Mouse (Mus musculus): ENCODE data around the gene Ulk1. TPM values are rescaled to one million over a fixed set of nuclear protein-coding genes. Genes with fewer than 3 reads are reported as not detected.

The Ulk1 gene
- polyA plus RNA-seq, 1 experiment from 2014 or later, result 12.0 TPM

DNA sequence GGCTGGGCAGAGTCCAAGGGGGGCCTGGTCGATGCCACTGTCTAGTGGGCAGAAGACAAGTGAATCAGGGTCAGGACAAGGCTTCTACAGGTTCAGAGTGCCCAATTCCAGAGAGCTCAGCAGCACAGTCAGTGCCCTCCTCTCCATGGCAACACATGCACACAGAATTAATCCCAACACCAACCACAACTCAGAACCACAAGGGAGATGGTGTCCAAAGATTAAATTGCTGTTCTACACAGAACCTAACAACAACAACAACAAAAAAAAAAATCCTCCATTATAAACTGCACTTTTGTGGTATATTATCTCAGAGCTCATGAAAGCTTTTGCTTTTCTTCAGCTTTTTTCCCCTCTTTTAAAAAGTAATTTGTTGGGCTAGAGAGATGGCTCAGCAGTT lies 74.3 kb downstream of the Ulk1 start:
- 76% methylated on average over 1 of the region's 1 CpGs for WGBS
- Histone ChIP-seq H3K9me3 (replicated peaks; ENCODE audit: control insufficient read depth, low read length) (no peaks in the 10 kb centered on the region), H3K36me3 (ENCODE audit: control insufficient read depth, insufficient read depth, low read length) (peaks cover 15% of the 10 kb centered on the region; the same call in 1 of the 2 replicates), H3K4me3 (replicated peaks; ENCODE audit: low read length) (no peak overlapping the region), H3K9ac (ENCODE audit: low read length) (no peak overlapping the region), H3K27ac (ENCODE audit: low read length) (no peak overlapping the region), H3K27me3 (ENCODE audit: control insufficient read depth, insufficient read depth, low read length) (no peaks in the 10 kb centered on the region), H3K4me2 (ENCODE audit: low read depth, low read length) (no peak overlapping the region), H3K4me1 (ENCODE audit: control insufficient read depth, insufficient read depth, low read length) (no peaks in the 10 kb centered on the region)
- ATAC-seq (ENCODE audit: insufficient read depth, low FRiP score), result no peak

Other genes with a start within 250 kb of the Ulk1 start
- gene Noc4l, start 156.7 kb downstream of the Ulk1 start, polyA plus RNA-seq (2015; fragmentation: Nextera tagmentation; extraction: Ambion mirVana), result 47.2 and 48.5 TPM in 2 replicates
- 15.1 and 16.1 TPM in 2 replicates for gene Ddx51, start 156.6 kb downstream of the Ulk1 start, polyA plus RNA-seq (2015; fragmentation: Nextera tagmentation; extraction: Ambion mirVana)
- 30.8 and 42.4 TPM in 2 replicates for gene Ep400, start 39.4 kb downstream of the Ulk1 start, polyA plus RNA-seq (2015; fragmentation: Nextera tagmentation; extraction: Ambion mirVana)
- gene Pus1, start 29.4 kb downstream of the Ulk1 start, polyA plus RNA-seq (2015; fragmentation: Nextera tagmentation; extraction: Ambion mirVana), result 37.8 and 38.3 TPM in 2 replicates
- gene Hscb, start 29.7 kb upstream of the Ulk1 start, polyA plus RNA-seq (2015; fragmentation: Nextera tagmentation; extraction: Ambion mirVana), result 23.9 and 28.7 TPM in 2 replicates
- 29.2 and 31.3 TPM in 2 replicates for gene Chek2, start 29.9 kb upstream of the Ulk1 start, polyA plus RNA-seq (2015; fragmentation: Nextera tagmentation; extraction: Ambion mirVana)
- 7.5 and 9.0 TPM in 2 replicates for gene Ttc28, start 69.7 kb upstream of the Ulk1 start, polyA plus RNA-seq (2015; fragmentation: Nextera tagmentation; extraction: Ambion mirVana)